Mouse (Mus musculus): Measurements from ENCODE around the gene Pde1b. TPM values are rescaled to one million over a fixed set of nuclear protein-coding genes. Genes with fewer than 3 reads are reported as not detected.

Pde1b gene
- total RNA-seq (2014; rRNA removed) (116 and 127 TPM in 2 replicates), polyA plus RNA-seq (2015; fragmentation: Nextera tagmentation; extraction: Ambion mirVana) (67.2 and 67.6 TPM in 2 replicates)

DNA sequence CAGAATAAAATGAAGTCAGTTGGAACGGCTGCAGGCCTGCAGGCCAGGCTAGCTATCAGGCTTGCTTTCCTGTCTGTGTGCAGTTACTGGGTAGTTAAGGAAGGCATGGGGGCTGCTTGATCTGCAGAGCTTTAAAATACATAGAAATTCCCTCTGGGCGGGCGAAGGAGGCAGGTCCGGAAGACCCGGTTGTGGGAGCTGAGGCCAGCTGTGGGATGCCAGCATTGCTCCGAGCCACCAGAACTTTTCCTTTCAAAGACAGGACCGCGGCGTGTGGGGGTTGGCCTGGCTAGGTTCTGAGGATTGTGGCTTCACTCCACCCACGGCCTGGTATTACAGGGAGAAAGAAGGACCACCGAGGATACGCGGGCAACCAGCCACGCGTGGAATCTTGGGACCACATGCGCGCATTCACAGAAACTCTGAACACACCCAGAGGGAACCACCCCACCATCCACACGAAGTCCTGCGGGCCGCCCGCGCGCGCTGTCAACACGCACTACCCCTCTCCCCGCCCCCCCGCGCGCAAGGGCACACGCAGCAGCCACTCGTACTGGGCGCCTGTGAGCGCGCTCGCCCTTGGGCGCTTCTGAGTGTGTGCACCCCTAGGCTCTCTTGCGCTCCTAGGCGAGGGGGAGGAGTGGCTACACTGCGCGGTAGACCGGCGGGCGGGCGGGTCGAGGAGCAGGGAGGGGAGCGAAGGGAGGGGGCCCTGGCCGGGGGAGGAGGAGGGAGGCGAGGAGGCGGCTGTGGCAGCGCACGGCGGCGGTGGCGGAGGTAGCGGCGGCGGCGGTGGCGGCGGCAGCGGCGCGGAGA lies at the start of gene Pde1b:
TSS of gene Pde1b (plus strand) at position 600 of the 816 bp plus-strand sequence.
- DNase-seq (ENCODE audit: low spot score), result peak; percentile 72
- ATAC-seq, result peak; percentile 88
- no peaks in the 10 kb centered on the region for H3K27me3 ChIP-seq (ENCODE audit: insufficient read depth, low read length)
- 2% methylated on average over 57 of the region's 63 CpGs for WGBS
- TF ChIP-seq CTCF (IDR thresholded peaks at IDR 0.05; ENCODE audit: low read depth), result no peak
- H3K36me3 ChIP-seq (ENCODE audit: insufficient read depth, low read length), result no peaks in the 10 kb centered on the region
- H3K9ac ChIP-seq (replicated peaks; ENCODE audit: low read length), result peak within 1 kb of the TSS; percentile 83
- H3K4me3 ChIP-seq (ENCODE audit: low read length), result peak within 1 kb of the TSS; percentile 67
- H3K9me3 ChIP-seq (ENCODE audit: low read length), result no peaks in the 10 kb centered on the region
- H3K4me1 ChIP-seq (ENCODE audit: insufficient read depth, low read length), result peaks cover 21% of the 10 kb centered on the region; the same call in 1 of the 2 replicates
- peak within 1 kb of the TSS; percentile 92 for H3K4me2 ChIP-seq (ENCODE audit: low read depth, low read length)
- peak within 1 kb of the TSS; percentile 62 for H3K27ac ChIP-seq

GRCm38 (mm10) chr15:103453551-103454218 lies 49.1 kb upstream of the Pde1b start, which contains the start of gene Nckap1l:
TSS of gene Nckap1l (plus strand) at chr15:103453794.
- no peaks in the 10 kb centered on the region for H3K9me3 ChIP-seq (ENCODE audit: low read length)
- H3K27me3 ChIP-seq (ENCODE audit: insufficient read depth, low read length), result no peaks in the 10 kb centered on the region
- no peaks in the 10 kb centered on the region for H3K4me1 ChIP-seq (ENCODE audit: insufficient read depth, low read length)
- no peak for DNase-seq (ENCODE audit: low spot score)
- no peak within 1 kb of the TSS for H3K4me2 ChIP-seq (ENCODE audit: low read depth, low read length)
- H3K9ac ChIP-seq (replicated peaks; ENCODE audit: low read length), result no peak within 1 kb of the TSS
- H3K4me3 ChIP-seq (ENCODE audit: low read length), result no peak within 1 kb of the TSS
- WGBS, result 90% methylated on average over 13 of the region's 13 CpGs
- H3K27ac ChIP-seq, result no peak within 1 kb of the TSS
- no peak for ATAC-seq
- H3K36me3 ChIP-seq (ENCODE audit: insufficient read depth, low read length), result no peaks in the 10 kb centered on the region
- no peak for TF ChIP-seq CTCF (IDR thresholded peaks at IDR 0.05; ENCODE audit: low read depth)

GRCm38 (mm10) chr15:103454449-103454848 lies 48.4 kb upstream of the Pde1b start:
- WGBS, result 83% methylated on average over 6 of the region's 6 CpGs
- H3K27ac ChIP-seq, result no peak overlapping the region
- TF ChIP-seq CTCF (IDR thresholded peaks at IDR 0.05; ENCODE audit: low read depth), result no peak
- H3K9me3 ChIP-seq (ENCODE audit: low read length), result no peaks in the 10 kb centered on the region
- no peak for ATAC-seq
- no peaks in the 10 kb centered on the region for H3K36me3 ChIP-seq (ENCODE audit: insufficient read depth, low read length)
- no peak overlapping the region for H3K4me3 ChIP-seq (ENCODE audit: low read length)
- no peak overlapping the region for H3K4me2 ChIP-seq (ENCODE audit: low read depth, low read length)
- no peaks in the 10 kb centered on the region for H3K27me3 ChIP-seq (ENCODE audit: insufficient read depth, low read length)
- H3K4me1 ChIP-seq (ENCODE audit: insufficient read depth, low read length), result no peaks in the 10 kb centered on the region
- no peak for DNase-seq (ENCODE audit: low spot score)
- no peak overlapping the region for H3K9ac ChIP-seq (replicated peaks; ENCODE audit: low read length)

- no peak for TF ChIP-seq CTCF (IDR thresholded peaks at IDR 0.05; ENCODE audit: low read depth)
- WGBS, result 57% methylated on average over 7 of the region's 7 CpGs
- Histone ChIP-seq H3K9ac (replicated peaks; ENCODE audit: low read length) (no peak overlapping the region), H3K4me2 (ENCODE audit: low read depth, low read length) (0 out of 2 replicates have a peak overlapping the region, but pooled peaks have one; percentile 1), H3K4me1 (ENCODE audit: insufficient read depth, low read length) (no peaks in the 10 kb centered on the region), H3K4me3 (ENCODE audit: low read length) (no peak overlapping the region), H3K9me3 (ENCODE audit: low read length) (no peaks in the 10 kb centered on the region), H3K36me3 (ENCODE audit: insufficient read depth, low read length) (no peaks in the 10 kb centered on the region), H3K27ac (0 out of 2 replicates have a peak overlapping the region, but pooled peaks have one; percentile 32), H3K27me3 (ENCODE audit: insufficient read depth, low read length) (no peaks in the 10 kb centered on the region)
- ATAC-seq (peak; percentile 86), DNase-seq (ENCODE audit: low spot score) (peak; percentile 67)
Measured at GRCm38 (mm10) chr15:103462539-103463261, 40.1 kb upstream of the Pde1b start.

DNA sequence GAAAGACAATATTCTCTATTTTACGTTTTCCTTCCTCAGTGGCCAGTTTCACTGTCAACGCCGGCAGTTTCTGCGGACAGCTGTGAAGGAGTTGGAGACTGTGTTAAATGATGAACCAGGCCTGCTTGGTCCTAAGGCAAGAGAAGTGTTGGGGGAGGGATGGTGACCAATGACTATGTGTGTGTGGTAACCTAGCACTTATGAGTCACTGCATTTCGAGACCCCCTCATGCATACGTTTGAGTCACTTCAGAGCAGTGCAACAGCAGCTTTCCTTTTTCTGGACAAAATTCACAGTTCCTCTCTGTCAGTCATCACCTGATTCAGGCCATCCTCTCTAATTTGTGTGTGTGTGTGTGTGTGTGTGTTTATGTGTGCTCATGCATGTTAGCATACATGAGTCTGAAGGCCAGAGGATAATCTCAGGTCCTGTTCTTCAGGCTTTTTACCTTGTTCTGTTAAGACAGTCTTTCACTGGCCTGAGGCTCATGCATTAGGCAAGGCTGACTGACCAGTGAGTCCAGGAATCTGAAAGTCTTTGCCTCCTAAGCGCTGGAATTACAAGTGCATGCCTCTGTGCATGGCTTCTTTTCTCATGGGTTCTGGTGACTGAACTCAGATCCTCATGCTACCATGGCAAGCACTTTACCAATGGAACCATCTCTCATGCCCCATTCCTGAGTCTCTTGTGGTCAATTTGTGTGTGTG lies 31.2 kb upstream of the Pde1b start:
- Histone ChIP-seq H3K9ac (replicated peaks; ENCODE audit: low read length) (no peak overlapping the region), H3K36me3 (ENCODE audit: insufficient read depth, low read length) (no peaks in the 10 kb centered on the region), H3K27ac (no peak overlapping the region), H3K4me3 (ENCODE audit: low read length) (no peak overlapping the region), H3K4me2 (ENCODE audit: low read depth, low read length) (no peak overlapping the region), H3K27me3 (ENCODE audit: insufficient read depth, low read length) (no peaks in the 10 kb centered on the region), H3K4me1 (ENCODE audit: insufficient read depth, low read length) (no peaks in the 10 kb centered on the region), H3K9me3 (ENCODE audit: low read length) (no peaks in the 10 kb centered on the region)
- no peak for ATAC-seq
- no peak for TF ChIP-seq CTCF (IDR thresholded peaks at IDR 0.05; ENCODE audit: low read depth)
- 80% methylated on average over 7 of the region's 7 CpGs for WGBS
- DNase-seq (ENCODE audit: low spot score), result no peak

GRCm38 (mm10) chr15:103472265-103472664 lies 30.6 kb upstream of the Pde1b start:
- H3K4me3 ChIP-seq (ENCODE audit: low read length), result no peak overlapping the region
- H3K4me2 ChIP-seq (ENCODE audit: low read depth, low read length), result no peak overlapping the region
- no peak for DNase-seq (ENCODE audit: low spot score)
- no peak overlapping the region for H3K9ac ChIP-seq (replicated peaks; ENCODE audit: low read length)
- H3K27me3 ChIP-seq (ENCODE audit: insufficient read depth, low read length), result no peaks in the 10 kb centered on the region
- H3K9me3 ChIP-seq (ENCODE audit: low read length), result no peaks in the 10 kb centered on the region
- no peaks in the 10 kb centered on the region for H3K36me3 ChIP-seq (ENCODE audit: insufficient read depth, low read length)
- 43% methylated on average over 3 of the region's 3 CpGs for WGBS
- H3K27ac ChIP-seq, result no peak overlapping the region
- no peaks in the 10 kb centered on the region for H3K4me1 ChIP-seq (ENCODE audit: insufficient read depth, low read length)
- ATAC-seq, result no peak
- TF ChIP-seq CTCF (IDR thresholded peaks at IDR 0.05; ENCODE audit: low read depth), result no peak
